21 mouse cellular contexts compared by ENCODE assay signal in the genomic region with DNA sequence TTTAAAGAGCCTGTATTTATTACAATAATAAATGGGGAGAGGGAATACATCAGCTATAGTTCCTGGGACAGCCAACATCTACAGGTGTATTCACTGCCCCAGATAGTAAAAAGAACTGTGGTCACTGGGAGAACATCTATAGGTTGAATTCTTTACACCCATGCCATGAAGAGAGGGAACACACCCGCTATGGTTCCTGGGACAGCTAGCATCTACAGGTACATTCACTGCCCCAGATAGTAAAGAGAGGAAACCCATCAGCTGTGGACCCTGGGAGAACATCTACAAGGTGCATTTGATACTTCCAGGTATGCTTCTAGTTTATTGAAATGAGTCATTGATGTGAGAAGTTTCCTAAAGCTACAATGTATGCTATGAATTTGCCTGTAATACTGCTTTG.
A peak's percentile ranks its signal among the peaks of the same experiment; 100 is the strongest.
DNase-seq lines count a peak whose midpoint lies in the region; ATAC-seq lines count a peak whose summit lies in the region.
"Had no signal": no experiment of that assay in that cellular context is flagged by ENCODE, and none has a peak within 500 bp of the region (broad histone marks: within the 10 kb centered on the region; RNA-seq: fewer than 3 reads in every experiment).

No protein-coding gene starts in this region.

- DNase-seq in heart, adult 11 months: peak; percentile 30
- no peak for DNase-seq in heart, postnatal 14 days
- peak; percentile 53 for DNase-seq in heart, embryonic 10.5 days (ENCODE audit: low spot score)
- peak; percentile 73 for DNase-seq in midbrain, embryonic 11.5 days (ENCODE audit: low spot score, missing footprints)
- DNase-seq: adrenal gland, adult 2 months; adrenal gland, adult 8-10 months; adrenal gland, postnatal 10 days; adrenal gland, postnatal 14 days; adrenal gland, postnatal 25 days; adrenal gland, postnatal 36 days; B cell, adult 2 months; cerebellum, adult 11 months; cerebellum, adult 11-12 months; cerebellum, adult 18-20 months had no signal

- H3K4me1 ChIP-seq in heart, embryonic 10.5 days: no peaks in the 10 kb centered on the region
- 0 out of 2 replicates have a peak, but pooled peaks cover under 1% of the 10 kb centered on the region for H3K4me1 ChIP-seq in heart, embryonic 12.5 days (replicated peaks)
- no peaks in the 10 kb centered on the region for H3K4me1 ChIP-seq in midbrain, embryonic 11.5 days (ENCODE audit: control insufficient read depth, insufficient read depth, low read length)
- no peaks in the 10 kb centered on the region for H3K4me1 ChIP-seq in midbrain, embryonic 15.5 days

- no peak overlapping the region for H3K27ac ChIP-seq in heart, embryonic 10.5 days
- no peak overlapping the region for H3K27ac ChIP-seq in heart, embryonic 12.5 days (ENCODE audit: poor library complexity, severe bottlenecking)
- H3K27ac ChIP-seq in midbrain, embryonic 11.5 days (ENCODE audit: low read depth, low read length): no peak overlapping the region
- no peak overlapping the region for H3K27ac ChIP-seq in midbrain, embryonic 15.5 days

- H3K4me3 ChIP-seq in heart, embryonic 10.5 days: no peak overlapping the region
- no peak overlapping the region for H3K4me3 ChIP-seq in heart, embryonic 12.5 days
- H3K4me3 ChIP-seq in midbrain, embryonic 11.5 days (ENCODE audit: low read depth, low read length): no peak overlapping the region
- no peak overlapping the region for H3K4me3 ChIP-seq in midbrain, embryonic 15.5 days

- peaks cover 3% of the 10 kb centered on the region; the same call in 1 of the 2 replicates for H3K36me3 ChIP-seq in heart, embryonic 10.5 days
- H3K36me3 ChIP-seq in heart, embryonic 12.5 days: peaks cover 3% of the 10 kb centered on the region
- no peaks in the 10 kb centered on the region for H3K36me3 ChIP-seq in midbrain, embryonic 11.5 days (ENCODE audit: control insufficient read depth, insufficient read depth, low read length)
- no peaks in the 10 kb centered on the region for H3K36me3 ChIP-seq in midbrain, embryonic 15.5 days (replicated peaks)
- H3K36me3 ChIP-seq: G1E had no signal

- no peak overlapping the region for H3K9ac ChIP-seq in heart, embryonic 12.5 days
- no peak overlapping the region for H3K9ac ChIP-seq in midbrain, embryonic 11.5 days (ENCODE audit: low read length)
- H3K9ac ChIP-seq in midbrain, embryonic 15.5 days: no peak overlapping the region

- H3K9me3 ChIP-seq in heart, embryonic 10.5 days: no peaks in the 10 kb centered on the region
- H3K9me3 ChIP-seq in heart, embryonic 12.5 days (replicated peaks): peaks cover 6% of the 10 kb centered on the region
- peaks cover 5% of the 10 kb centered on the region; the same call in 1 of the 2 replicates for H3K9me3 ChIP-seq in midbrain, embryonic 11.5 days (ENCODE audit: control insufficient read depth, low read length)
- peaks cover 8% of the 10 kb centered on the region for H3K9me3 ChIP-seq in midbrain, embryonic 15.5 days
- H3K9me3 ChIP-seq: G1E had no signal

- intact Hi-C loops in heart, postnatal 14 days (cut with DNase I): no loop called here

- WGBS in heart, embryonic 10.5 days: 89% methylated on average over 1 of the region's 1 CpGs
- 81% methylated on average over 1 of the region's 1 CpGs for WGBS in heart, embryonic 12.5 days
- 90% methylated on average over 1 of the region's 1 CpGs for WGBS in midbrain, embryonic 11.5 days
- 87% methylated on average over 1 of the region's 1 CpGs for WGBS in midbrain, embryonic 15.5 days

- H3K4me2 ChIP-seq in heart, embryonic 12.5 days: no peak overlapping the region
- no peak overlapping the region for H3K4me2 ChIP-seq in midbrain, embryonic 11.5 days
- H3K4me2 ChIP-seq in midbrain, embryonic 15.5 days: no peak overlapping the region

- no peaks in the 10 kb centered on the region for H3K27me3 ChIP-seq in heart, embryonic 10.5 days (ENCODE audit: insufficient read depth, poor library complexity, severe bottlenecking)
- H3K27me3 ChIP-seq in heart, embryonic 12.5 days (replicated peaks): no peaks in the 10 kb centered on the region
- H3K27me3 ChIP-seq in midbrain, embryonic 11.5 days (ENCODE audit: control insufficient read depth, insufficient read depth, low read length): no peaks in the 10 kb centered on the region
- H3K27me3 ChIP-seq in midbrain, embryonic 15.5 days (replicated peaks): no peaks in the 10 kb centered on the region
- H3K27me3 ChIP-seq: CH12.LX, Patski had no signal

- ATAC-seq in heart, embryonic 12.5 days (ENCODE audit: insufficient number of reproducible peaks, low FRiP score): no peak
- ATAC-seq in midbrain, embryonic 11.5 days (ENCODE audit: low FRiP score): no peak
- no peak for ATAC-seq in midbrain, embryonic 15.5 days (replicated peaks)
- ATAC-seq: activated CD4-positive, CD25-positive, alpha-beta regulatory T cell, adult 4 months; CD4-positive, CD25-positive, alpha-beta regulatory T cell, adult 4 months; Patski had no signal

Comparison
In these comparisons a context has a peak if more than half of its experiments do, and no peak if none do; other contexts are left out.
1. DNase-seq: peak in heart, adult 11 months (single experiment), heart, embryonic 10.5 days (single experiment) and midbrain, embryonic 11.5 days (single experiment); none in heart, postnatal 14 days (0 of 2).